Mouse (Mus musculus) cerebellum, adult 9-10 months (tissue): Measurements from ENCODE around the gene Spata17.
A peak's percentile ranks its signal among the peaks of the same experiment; 100 is the strongest.
"Not testable (repeated sequence)": the region's sequence is repeated elsewhere in the genome, so short reads cannot be mapped to it uniquely, and the experiment has no call there.

Experiments used
- DNase-seq: peaks from one replicate; pipeline ENCODE4 v3.0.0; 2022

Spata17 gene

DNA sequence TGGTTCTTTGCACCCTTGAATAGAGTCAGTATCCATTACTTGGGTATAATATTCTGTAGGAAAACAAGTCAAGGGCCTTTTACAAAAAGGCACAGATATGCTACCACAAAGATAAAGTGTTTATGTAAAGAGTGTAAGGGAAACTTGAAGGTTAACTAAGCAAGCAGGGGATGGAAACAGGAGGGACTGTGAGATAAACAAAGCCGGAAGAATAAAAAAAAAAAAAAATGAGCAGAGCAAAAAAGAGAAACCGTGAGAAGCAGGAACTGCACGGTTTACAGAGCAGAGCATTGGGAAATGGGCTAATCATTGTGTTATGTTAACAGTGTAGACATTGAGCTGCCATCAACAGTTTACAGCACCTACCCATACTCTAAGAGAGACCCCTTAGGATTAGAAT, 44.9 kb downstream of the Spata17 start:
- DNase-seq, result no peak

DNA sequence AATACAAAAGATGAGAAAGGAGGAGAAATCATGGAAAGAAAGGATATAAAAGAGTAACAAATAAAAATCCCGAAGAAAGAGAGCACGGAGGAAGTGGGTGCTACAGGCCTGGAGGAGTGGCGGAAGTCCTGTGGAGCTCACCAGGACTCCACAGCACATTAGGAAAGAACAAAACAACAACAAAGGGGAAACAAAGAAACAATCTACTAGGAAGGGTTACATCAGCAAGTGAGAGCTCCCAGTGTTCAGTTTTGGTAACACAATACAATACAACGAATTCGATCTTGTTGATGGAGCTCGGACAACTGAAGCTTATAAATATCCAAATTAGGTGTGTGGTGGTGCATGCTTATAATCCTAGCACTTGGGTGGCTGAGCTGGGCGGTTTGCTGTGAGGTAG, 45.6 kb downstream of the Spata17 start:
- DNase-seq, result no peak

DNA sequence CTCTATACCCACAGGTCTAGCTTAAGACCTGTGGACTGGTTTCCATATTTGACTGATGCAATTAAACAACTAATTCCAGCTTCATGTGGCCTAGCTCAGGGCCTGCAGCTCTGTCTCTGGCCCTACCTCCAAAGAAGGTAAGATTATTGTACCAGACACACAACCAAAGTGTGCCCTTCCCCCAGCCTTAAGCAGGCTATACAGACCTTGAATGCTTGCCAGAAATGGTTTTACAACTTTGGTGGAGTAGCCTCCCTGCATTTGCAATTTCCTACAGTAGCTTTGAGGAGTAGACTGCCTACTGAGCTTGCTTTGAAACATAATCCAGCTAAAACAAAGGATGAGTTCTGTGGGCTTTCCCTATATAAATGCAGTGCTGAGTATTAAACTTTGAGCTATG, 51.7 kb downstream of the Spata17 start:
- DNase-seq, result no peak

DNA sequence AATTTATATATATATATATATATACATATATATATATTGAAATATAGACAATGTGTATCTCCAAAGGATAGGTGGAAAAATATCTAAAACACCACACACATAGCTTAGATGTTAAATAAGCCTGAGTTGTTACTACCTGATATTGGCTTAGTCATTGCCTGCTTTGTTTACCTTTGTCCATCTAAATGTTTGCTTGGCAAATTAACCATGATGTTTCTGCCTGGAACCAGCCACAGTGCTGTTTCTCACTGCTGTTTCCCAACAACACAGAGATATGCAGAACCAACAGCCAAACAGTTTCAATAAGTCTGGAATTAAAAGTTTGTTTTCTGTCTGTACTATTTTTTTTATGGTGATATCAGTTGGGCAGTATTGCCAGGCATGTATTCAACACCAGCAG, 59.6 kb downstream of the Spata17 start:
- DNase-seq, result no peak

DNA sequence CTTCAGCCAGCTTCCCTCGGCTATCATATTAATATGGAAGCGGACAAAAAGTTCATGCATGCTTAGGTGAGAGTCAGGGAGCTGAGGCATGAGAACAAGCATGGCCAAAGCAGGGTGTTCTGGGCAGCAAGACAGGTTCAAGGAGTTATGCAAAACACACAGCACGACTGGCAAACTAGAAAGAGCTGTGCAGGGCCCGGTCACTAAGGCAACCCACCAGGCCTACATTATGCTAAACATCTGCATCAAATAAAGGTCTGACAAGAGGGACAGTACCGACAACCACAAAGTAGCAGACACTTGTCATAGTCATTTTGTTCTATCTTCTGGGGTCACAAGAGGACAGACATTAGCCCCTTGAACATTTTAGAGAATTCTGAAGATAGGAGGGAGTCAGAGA, 61.6 kb downstream of the Spata17 start:
- DNase-seq, result no peak

DNA sequence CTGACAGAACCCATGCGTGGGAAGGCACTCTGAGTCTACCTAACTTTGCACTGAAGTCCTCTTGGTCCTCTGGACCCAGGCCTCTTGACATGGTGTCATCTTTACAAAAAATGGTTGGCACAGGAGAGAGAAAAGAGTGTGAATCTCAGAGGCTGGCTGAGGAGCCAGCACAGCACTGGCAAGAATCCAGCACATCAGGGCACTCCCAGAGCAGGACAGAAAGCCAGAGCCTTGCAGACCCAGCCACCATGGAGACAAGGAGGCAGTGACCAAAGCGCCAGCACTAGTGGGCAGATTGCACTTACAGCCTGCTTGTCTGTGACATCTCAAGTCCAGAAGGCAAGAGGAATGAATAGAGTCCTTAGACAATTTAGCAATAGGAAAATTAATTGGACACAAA, 62.7 kb downstream of the Spata17 start:
- no peak for DNase-seq

DNA sequence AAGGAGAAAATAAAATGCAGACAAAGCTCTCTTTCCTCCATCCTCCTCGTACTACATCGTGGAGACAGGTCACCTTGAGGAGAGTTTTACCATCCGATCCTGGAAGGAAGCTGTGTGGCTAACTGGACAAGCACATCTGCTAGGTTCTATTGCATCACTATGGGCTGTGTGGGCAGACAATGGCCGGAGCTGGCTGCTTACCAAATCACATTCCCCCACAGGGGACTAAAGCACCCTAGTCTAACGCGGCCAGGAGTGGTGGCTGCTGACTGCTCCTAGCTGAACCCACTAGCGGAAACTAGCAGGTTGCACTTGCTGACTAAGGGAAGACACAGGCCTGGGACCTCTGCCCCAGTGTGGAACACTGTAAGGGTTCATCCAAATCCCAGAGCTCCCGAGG, 72.3 kb downstream of the Spata17 start:
- no peak for DNase-seq

DNA sequence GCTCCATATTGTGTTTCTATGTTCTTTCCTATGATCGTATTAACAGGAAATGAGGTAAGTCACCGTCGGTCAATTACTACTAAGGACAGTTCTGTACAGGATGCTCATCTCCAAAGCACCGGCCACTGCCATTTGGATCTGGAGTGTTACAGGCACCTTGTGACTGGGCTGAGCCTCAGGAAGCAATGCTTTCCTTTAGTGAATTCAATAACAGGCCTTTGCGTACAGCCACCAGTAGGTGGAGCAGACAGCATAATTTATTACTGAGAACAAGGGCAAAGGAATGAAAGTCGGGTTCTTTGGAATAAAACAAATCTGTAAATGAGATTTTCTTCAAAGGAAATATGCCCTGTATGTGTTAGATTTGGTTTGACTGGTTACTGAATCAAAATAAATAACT, 77.8 kb downstream of the Spata17 start:
- DNase-seq, result peak; percentile 58

DNA sequence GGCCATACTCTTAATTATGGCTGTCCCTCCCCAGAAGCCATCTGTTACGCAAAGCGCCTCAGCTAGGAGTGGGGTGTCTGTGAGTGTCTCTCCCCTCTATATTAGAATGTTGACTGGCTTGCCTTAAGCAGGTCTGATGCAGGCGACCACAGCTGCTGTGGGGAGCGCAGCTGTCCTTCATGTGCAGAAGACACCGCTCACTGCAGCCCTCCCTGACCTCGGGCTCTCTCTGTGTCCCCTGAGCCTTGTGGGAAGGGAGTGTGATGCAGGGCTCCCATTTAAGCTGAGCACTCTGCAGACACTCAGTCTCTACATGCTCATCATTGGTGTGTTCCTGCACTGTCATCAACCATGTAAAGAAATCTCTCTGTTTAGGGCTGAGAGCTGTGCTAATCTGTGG, 79.4 kb downstream of the Spata17 start:
- no peak for DNase-seq

DNA sequence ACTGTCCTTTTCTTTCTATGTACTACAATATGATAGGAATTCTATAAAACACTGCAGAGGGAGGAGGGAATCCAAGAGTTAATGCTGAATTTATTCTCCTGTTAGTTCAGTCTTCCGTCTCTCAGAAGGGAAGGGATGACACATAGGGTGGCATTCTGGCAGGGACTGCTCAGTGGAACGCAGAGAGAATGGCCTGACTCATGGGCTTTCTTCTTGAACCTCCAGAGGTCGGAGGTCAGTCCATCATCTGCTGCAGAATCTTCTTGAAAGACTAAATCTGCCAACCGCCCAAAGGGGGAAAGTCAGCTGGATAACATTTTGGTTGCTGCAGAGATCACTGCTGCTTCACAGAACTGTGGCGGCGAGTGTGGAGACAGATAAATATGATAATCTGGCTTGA, 81.4 kb downstream of the Spata17 start:
- DNase-seq, result no peak

DNA sequence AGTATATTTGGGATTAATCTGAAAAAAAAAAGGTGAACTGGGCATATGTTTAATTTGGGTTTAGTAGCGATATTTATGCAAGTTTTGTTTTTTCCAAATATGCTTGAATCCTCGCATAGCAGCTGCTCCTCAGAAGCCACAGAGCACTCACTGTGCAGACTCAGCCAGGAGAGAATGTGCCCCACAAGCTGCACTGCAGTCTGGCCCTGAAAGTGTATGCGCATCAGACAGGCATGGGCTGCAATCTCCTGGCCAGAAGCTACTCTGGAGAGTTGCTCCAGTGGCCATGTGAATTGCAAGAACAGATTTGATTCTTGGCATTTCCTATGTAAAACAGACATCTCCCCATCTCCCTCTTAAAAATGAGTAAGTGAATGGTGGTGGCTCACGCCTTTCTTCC, 82.9 kb downstream of the Spata17 start:
- DNase-seq, result no peak

DNA sequence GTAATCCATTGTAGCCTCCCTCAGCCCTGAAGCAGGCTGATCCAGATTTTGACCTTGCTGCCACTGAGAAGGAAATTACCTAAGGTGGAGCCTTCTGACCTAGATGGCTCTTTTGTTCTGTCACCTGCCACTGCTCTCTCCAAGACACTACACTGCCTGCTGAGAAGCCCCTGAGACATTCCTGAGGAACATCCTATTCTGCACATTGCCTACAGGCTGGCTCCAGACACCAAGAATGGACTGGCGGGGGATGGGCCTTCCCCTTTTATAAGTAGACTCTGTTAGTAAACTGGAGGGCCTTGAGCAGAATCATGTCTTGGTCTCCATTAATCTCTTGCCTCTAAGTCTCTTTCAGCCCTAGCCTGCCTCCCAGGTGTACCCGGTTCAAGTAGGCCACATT, 87.7 kb downstream of the Spata17 start:
- not testable (repeated sequence) for DNase-seq

DNA sequence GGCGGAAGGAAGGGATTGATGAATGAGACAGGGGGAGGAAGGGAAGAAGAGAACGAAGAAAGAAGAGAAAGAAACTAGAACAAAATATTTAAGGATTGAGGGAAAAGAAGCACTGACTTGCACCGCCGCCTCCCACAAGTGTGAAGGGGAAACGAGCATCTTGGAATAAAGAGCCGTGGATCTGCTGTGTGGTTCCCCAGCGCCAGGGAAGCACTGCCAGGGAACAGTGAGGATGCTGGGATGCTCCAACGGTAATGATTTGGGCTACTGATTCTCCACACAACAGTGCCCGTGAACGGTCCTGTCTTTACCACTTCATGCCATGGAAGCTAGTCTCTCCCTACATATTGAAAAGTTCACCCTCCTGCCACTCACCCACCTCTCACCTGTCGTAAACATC, 89.5 kb downstream of the Spata17 start:
- DNase-seq, result no peak

DNA sequence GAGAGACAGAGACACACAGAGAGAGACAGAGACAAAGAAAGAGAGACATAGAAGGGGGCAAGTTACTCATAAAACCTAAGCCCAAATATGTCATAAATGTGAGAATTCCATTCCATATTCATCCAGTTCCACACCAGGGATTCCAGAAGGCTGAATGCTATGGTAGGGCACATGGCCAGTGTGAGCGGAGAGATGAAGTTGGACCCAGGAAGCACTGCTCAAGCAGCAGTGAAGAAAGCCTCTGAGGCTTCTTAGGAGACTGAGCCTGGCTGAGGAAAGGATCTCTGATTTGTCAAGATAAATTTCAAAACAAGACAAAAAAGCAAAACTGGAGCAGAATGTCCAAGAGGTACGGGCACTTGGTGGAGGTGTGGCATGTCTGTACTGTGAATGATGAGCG, 90.3 kb downstream of the Spata17 start:
- no peak for DNase-seq

DNA sequence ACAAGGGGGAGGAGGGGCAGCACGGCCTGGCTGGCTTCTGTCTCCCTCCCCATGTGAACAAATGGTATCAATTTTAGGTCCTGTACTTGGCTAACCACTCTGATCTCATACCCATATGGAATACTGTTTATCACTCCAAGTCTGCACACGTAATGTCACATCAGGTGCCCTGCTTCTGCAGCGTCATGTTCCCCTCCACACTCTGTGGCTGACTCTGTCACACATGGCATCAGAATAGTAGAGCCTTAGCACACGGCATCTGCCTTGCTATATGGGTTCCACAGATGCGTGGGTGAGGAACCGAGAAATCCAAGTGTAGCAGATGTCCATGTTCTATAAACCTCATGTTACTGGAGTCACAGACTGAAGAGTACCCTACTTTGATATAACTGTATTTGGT, 96.0 kb downstream of the Spata17 start:
- no peak for DNase-seq

DNA sequence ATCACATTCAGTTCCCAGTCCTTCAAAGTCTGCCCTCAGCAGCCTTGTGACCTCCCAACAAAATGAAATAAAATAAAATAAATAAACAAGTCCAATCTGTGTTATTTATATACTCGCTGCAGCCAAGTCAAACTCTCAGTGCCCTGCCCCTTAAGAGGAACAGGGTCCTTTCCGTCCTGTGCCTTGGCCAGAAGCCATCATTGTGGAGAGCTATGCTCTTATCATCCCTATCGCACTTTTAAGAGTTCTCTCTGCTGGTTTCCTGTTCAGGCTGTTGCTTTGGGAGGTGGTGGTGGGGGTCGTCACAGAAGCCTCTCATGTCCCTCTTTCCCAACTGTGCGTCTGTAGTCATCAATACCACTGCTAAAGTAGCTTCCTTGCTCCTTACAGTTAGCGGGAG, 97.2 kb downstream of the Spata17 start:
- no peak for DNase-seq

DNA sequence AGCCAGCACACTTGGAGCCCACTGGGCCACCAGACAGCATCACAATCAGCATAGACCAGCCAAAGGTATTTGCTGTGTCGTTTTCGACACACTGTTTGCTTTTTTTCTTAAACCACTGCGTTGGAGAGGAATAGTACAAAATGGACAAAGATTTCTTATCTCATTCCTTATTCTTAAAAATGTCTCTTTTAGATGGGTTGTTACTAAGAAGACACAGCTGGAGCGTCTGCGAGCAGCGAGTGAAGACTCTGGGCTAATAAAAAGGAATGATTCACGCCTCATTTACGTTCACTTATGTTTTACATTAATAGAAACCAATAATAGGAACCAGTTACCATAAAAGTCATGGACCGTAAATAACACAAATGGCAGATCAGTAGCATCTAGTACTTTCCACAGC, 101.5 kb downstream of the Spata17 start:
- no peak for DNase-seq

DNA sequence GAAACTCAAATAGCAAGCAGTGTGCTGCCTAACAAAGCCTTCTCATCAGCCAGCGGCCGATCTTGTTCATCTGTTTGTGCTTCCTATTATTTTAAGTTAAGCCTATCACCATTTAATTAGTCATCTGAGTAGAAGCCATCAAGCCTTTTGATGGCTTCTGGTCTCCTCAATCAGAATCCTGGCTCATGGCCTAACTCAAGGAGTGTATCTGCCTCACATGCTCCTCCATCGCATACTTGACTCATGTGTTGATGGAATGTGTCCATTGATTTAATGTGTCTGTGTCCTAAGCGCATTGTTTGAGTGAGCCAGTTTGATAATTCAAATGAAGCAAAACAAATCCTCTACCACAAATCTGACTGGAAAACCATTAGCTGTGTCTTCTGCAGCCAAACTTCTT, 113.1 kb downstream of the Spata17 start:
- no peak for DNase-seq

DNA sequence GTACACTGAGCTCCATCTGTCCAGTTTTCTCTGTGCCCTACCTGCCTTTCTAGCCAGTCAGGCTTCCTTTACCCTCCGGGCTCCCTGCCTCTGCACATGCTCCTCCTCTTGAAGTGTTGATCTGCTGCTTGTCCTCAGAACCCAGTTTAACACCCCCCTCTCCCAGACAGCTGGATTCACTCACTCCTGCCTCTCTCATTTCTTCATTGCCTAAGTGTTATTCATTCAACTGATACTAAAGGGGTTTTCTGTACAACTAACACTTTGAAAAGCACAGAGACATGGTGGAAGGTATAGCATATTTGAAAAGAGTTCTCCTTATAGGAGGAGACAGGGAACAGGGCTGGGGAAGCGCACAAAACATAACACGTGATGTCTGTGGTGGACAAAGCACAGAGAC, 114.1 kb downstream of the Spata17 start:
- DNase-seq, result no peak

DNA sequence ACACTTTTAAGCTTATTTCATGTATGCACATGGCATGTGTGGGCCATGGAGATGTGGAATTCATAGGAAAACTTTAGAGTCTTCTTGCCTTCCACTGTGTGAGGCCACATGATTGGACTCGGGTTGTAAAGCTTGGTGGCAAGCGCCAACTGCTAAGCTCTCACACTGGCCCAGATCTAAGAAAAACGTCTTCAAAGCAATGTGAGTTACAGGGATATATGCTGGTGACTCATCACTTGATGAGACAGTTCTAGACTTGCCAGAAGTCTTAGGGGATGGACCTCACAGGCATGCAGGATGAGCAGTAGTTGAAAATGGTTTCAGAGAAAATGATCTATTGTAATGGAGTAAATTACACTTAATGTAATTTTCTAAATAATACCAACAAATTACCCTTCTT, 114.6 kb downstream of the Spata17 start:
- DNase-seq, result no peak

DNA sequence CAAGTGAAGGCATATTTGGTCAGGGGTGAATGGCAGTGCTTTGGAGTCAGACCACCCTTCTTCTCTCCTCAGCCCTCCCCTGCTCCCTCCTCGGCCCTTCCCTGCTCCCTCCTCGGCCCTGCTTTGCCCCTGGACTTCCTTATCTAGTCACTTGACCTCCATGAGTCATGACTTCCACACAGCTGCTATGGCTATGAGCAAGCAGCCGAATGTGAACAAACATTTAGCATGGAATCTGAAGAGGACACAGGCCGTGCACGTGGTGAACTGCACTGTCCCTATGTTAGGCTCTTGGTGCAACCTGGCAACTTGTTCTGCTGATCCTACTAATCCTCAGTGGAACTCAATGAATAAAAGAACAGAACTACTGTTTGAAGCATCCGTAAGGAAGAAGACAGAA, 117.0 kb downstream of the Spata17 start:
- no peak for DNase-seq

DNA sequence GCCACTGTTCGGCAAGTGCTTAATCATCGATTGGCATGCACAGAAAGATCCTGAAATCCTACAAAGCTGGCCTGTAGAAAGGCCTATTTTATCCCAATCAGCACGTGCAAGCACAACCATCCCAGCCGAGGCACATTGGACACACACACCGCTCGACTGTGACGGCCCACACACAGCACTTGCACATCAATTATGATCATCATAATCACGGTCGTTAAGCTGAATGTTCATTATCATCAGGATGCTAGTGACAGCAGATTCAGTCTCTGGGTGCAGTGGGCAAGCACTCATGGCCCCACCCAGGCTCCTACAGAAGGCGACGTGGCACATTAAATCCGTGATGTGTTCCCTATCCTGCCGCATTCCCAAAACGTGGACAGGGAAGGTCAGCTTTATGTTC, 122.7 kb downstream of the Spata17 start:
- DNase-seq, result no peak

DNA sequence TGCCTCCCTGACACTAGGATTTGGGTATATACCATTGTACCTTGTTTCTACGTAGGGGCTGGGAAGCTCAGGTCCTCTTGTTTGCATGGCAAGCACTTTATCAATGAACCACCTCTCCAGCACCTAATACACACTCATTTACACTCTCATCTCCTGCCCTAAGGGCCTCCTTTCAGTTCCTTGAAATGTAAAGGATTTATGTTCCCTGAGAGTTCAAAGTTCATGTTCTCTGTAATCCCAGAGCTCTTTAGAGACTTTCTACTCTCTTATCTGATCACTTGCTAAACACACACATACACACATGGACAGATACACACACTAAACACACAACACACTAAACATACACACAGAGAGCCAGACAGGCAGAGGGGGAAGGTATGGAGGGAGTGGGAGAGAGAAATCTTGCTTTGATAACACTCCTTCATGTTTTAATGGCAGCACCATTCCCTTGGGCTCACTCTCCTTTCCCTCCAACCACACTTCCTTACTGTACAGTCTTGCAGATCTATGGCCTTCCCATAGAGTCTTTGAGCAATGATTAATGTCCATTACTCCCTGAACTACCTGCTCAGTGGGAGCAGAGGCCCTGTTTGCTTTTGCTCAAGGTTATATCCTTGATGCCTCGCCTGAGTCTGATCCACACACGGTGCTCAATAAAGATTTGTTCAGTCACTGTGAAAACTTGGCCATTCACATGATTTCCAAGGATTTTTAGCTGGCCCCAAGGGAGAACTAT, 126.4 kb downstream of the Spata17 start:
- DNase-seq, result no peak

DNA sequence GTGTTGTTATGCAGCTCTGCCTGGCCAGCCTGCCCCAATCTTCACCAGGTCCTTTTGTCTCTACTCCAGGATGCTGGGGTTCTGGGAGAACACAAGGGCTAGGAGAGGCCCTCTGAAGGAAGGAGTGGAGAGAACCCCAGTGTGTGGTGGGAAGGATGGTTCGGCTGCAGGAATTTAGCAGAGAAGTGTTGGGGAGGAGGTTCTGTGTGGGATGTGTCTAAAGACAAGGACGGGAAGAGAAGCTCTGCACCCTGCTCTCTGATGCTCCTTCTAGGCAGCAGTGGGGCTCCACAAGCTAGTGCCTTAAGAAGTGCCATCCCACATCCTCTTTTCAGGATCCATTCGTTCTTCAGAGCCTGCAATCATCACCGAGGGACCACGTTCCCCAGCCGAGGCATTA, 129.2 kb downstream of the Spata17 start:
- DNase-seq, result no peak

DNA sequence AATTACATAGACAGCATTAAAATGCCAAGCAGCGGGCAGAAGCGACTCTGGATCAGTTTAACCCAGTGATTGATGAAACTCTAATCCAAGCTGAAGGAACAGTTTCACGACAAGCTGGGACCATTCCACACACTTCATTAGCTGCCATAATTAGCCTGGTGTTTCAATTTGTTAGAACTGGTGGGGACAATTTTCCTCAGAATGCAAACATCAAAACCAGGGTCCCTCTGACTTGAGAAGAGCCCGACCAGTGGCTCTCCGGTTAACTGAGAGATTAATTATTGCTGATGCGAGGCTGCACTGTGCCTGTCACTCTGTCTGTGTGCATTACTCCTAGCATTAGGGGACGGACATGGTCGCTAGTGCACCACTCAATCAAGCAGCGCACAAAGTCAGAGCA, 137.9 kb downstream of the Spata17 start:
- DNase-seq, result no peak

DNA sequence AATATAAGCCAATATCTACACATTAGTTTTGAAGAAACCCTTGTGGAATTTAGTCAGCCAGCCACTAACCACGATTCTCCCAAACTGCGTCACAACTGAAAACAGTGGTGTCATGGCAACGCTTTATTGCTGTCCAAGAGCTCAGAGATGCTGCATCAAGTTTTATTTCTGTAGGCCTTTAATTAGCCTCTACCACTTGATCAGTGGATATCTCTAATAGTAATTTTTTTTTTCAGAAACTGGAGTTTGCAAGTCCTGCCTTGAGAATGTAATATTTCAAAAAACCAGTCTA, 138.3 kb downstream of the Spata17 start:
- DNase-seq, result no peak
